Mouse (Mus musculus): ENCODE data around the gene Ubd. TPM values are rescaled to one million over a fixed set of nuclear protein-coding genes. Genes with fewer than 3 reads are reported as not detected.
A peak's percentile ranks its signal among the peaks of the same experiment; 100 is the strongest.

The Ubd gene
- not detected in 2 replicates for polyA plus RNA-seq (2014; fragmentation: Nextera tagmentation; extraction: Ambion mirVana)

DNA sequence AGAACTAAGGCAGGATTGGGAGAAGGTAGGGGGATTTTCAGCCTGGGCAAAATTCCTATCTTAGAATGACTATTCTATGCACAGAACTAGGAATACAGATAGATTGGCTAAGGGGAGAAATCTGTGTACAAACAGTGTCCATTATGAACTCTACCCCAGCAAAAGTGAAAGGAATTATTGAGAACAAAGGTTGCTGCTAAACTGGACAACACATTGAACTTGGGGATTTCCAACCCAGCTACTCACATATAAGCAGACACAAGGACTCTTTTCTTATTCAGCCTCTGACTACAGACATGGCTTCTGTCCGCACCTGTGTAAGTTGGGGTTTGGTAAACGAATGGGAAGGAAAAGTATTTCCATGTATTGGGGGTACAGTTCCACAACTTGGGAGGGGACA is at the start of gene Ubd:
Gene Ubd, plus strand, starts transcription at position 237 of the 400 bp plus-strand sequence.
- no peak within 1 kb of the TSS for H3K4me3 ChIP-seq (ENCODE audit: low read depth, low read length)
- H3K36me3 ChIP-seq (ENCODE audit: control insufficient read depth, insufficient read depth, low read length): no peaks in the 10 kb centered on the region
- H3K9ac ChIP-seq (ENCODE audit: low read length): no peak within 1 kb of the TSS
- no peaks in the 10 kb centered on the region for H3K9me3 ChIP-seq (ENCODE audit: control insufficient read depth, low read length)
- H3K4me1 ChIP-seq (replicated peaks; ENCODE audit: control insufficient read depth, insufficient read depth, low read length): peaks cover 3% of the 10 kb centered on the region; the same call in 1 of the 2 replicates
- H3K4me2 ChIP-seq (ENCODE audit: low read length): no peak within 1 kb of the TSS
- no peak for DNase-seq (ENCODE audit: low spot score)
- H3K27me3 ChIP-seq (replicated peaks; ENCODE audit: control insufficient read depth, insufficient read depth, low read length): peaks cover 25% of the 10 kb centered on the region
- ATAC-seq (replicated peaks; ENCODE audit: low FRiP score, low TSS enrichment, low read depth): no peak
- H3K27ac ChIP-seq (ENCODE audit: low read depth): no peak within 1 kb of the TSS
- WGBS: 89% methylated on average over 2 of the region's 2 CpGs

DNA sequence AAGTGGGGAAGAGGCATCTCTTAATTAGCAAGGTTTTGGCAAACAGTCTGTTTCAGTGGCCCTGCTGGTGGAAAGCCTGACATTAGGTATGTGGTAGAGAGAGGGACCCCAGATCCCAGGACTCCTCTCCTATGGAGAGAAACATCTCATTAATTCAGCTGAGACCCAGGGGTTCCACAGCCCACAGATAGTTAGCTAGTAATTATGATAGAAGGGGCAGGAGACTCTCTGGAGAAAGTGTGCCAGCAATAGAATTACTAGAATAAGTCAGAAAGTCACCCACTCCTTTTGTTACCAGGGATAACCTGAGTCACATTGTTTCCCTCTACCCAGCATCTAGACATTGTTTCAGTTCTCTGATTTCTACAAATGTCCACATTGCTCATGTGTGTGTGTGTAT is 32.3 kb upstream of the Ubd start, which contains the start of gene Olfr93:
Gene Olfr93, minus strand, starts transcription at position 101 of the 400 bp plus-strand sequence.
- H3K4me3 ChIP-seq (ENCODE audit: low read depth, low read length): no peak within 1 kb of the TSS
- H3K27ac ChIP-seq (ENCODE audit: low read depth): no peak within 1 kb of the TSS
- H3K9me3 ChIP-seq (ENCODE audit: control insufficient read depth, low read length): no peaks in the 10 kb centered on the region
- no peaks in the 10 kb centered on the region for H3K4me1 ChIP-seq (replicated peaks; ENCODE audit: control insufficient read depth, insufficient read depth, low read length)
- no peak within 1 kb of the TSS for H3K4me2 ChIP-seq (ENCODE audit: low read length)
- no peak for ATAC-seq (replicated peaks; ENCODE audit: low FRiP score, low TSS enrichment, low read depth)
- no peaks in the 10 kb centered on the region for H3K27me3 ChIP-seq (replicated peaks; ENCODE audit: control insufficient read depth, insufficient read depth, low read length)
- no peak for DNase-seq (ENCODE audit: low spot score)
- H3K9ac ChIP-seq (ENCODE audit: low read length): no peak within 1 kb of the TSS
- no peaks in the 10 kb centered on the region for H3K36me3 ChIP-seq (ENCODE audit: control insufficient read depth, insufficient read depth, low read length)

DNA sequence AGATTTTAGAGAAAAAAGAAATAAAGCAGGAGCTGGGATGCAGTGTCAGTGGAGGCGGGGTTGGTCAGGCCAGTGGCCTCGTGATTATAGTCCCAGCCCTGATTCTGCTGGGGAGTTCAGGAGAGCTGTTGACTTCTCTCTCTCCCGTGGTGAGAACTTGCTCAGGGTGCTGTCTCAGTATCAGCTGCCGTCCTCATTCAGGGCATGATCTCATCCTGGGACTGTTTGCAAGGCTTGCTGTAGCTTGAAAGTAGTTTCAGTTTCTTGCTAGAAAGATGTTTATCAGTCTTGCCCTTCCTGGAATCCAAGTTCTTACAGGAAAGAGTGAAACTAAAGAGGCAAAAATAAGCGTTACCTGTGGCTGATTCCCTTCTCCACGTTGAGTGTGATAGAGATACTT is 8.2 kb upstream of the Ubd start:
- no peak for DNase-seq (ENCODE audit: low spot score)

DNA sequence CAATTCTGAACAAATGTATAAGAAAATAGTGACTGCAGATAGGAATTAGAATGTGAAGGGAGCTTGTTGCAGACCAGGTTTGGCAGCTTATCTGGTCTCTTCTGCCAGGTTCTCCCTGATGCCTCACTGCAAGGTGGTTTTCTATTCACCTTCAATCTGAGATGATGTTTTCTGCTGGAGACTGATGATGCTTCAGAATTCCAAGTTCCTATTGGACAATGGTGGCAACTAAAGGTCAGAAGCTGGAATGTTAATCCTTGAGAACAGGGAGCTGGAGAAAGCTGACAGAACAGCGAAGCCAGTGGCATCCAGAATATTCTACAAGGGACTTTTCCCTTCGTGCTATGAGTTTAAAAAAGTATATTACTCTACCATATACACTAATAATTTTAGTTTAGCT is 3.0 kb upstream of the Ubd start:
- WGBS: 35% methylated on average over 2 of the region's 2 CpGs
- no peak overlapping the region for H3K4me2 ChIP-seq (ENCODE audit: low read length)
- H3K4me3 ChIP-seq (ENCODE audit: low read depth, low read length): no peak overlapping the region
- no peaks in the 10 kb centered on the region for H3K4me1 ChIP-seq (replicated peaks; ENCODE audit: control insufficient read depth, insufficient read depth, low read length)
- ATAC-seq (replicated peaks; ENCODE audit: low FRiP score, low TSS enrichment, low read depth) (no peak), DNase-seq (ENCODE audit: low spot score) (no peak)
- H3K9me3 ChIP-seq (ENCODE audit: control insufficient read depth, low read length): no peaks in the 10 kb centered on the region
- H3K9ac ChIP-seq (ENCODE audit: low read length): no peak overlapping the region
- H3K27me3 ChIP-seq (replicated peaks; ENCODE audit: control insufficient read depth, insufficient read depth, low read length): peaks cover 2% of the 10 kb centered on the region; the same call in 1 of the 2 replicates
- no peaks in the 10 kb centered on the region for H3K36me3 ChIP-seq (ENCODE audit: control insufficient read depth, insufficient read depth, low read length)
- H3K27ac ChIP-seq (ENCODE audit: low read depth): no peak overlapping the region

More for the DNA sequence above, 8.2 kb upstream of the Ubd start:
- 38% methylated on average over 6 of the region's 6 CpGs for WGBS
- no peaks in the 10 kb centered on the region for H3K27me3 ChIP-seq (replicated peaks; ENCODE audit: control insufficient read depth, insufficient read depth, low read length)
- no peak overlapping the region for H3K9ac ChIP-seq (ENCODE audit: low read length)
- no peak overlapping the region for H3K4me2 ChIP-seq (ENCODE audit: low read length)
- no peaks in the 10 kb centered on the region for H3K9me3 ChIP-seq (ENCODE audit: control insufficient read depth, low read length)
- ATAC-seq (replicated peaks; ENCODE audit: low FRiP score, low TSS enrichment, low read depth): no peak
- H3K27ac ChIP-seq (ENCODE audit: low read depth): no peak overlapping the region
- no peak overlapping the region for H3K4me3 ChIP-seq (ENCODE audit: low read depth, low read length)
- H3K4me1 ChIP-seq (replicated peaks; ENCODE audit: control insufficient read depth, insufficient read depth, low read length): no peaks in the 10 kb centered on the region
- H3K36me3 ChIP-seq (ENCODE audit: control insufficient read depth, insufficient read depth, low read length): no peaks in the 10 kb centered on the region

DNA sequence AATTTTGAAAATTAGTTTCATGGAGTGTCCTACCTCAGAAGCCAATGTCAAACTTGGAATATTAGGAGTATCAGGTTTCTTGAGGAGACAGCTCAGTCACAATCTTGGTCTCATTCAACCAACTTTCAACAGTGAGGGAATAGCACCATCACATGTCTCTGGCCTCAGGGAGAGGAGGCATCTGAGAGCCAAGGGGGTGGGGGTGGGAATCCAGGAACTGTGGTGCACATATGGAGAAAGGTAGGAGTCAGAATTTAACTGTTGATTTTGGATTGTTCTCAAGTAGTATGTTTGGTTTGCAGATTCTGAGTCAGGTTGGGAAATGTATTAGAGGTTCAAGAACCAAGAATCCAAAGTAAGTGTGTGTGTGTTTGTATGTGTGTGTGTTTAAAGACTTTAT is 660 bp upstream of the Ubd start:
- DNase-seq (ENCODE audit: low spot score) (no peak), ATAC-seq (replicated peaks; ENCODE audit: low FRiP score, low TSS enrichment, low read depth) (no peak)
- H3K27ac ChIP-seq (ENCODE audit: low read depth): no peak overlapping the region
- H3K9ac ChIP-seq (ENCODE audit: low read length): no peak overlapping the region
- no peaks in the 10 kb centered on the region for H3K36me3 ChIP-seq (ENCODE audit: control insufficient read depth, insufficient read depth, low read length)
- H3K9me3 ChIP-seq (ENCODE audit: control insufficient read depth, low read length): no peaks in the 10 kb centered on the region
- peaks cover 24% of the 10 kb centered on the region for H3K27me3 ChIP-seq (replicated peaks; ENCODE audit: control insufficient read depth, insufficient read depth, low read length)
- H3K4me2 ChIP-seq (ENCODE audit: low read length): no peak overlapping the region
- H3K4me1 ChIP-seq (replicated peaks; ENCODE audit: control insufficient read depth, insufficient read depth, low read length): peaks cover 3% of the 10 kb centered on the region; the same call in 1 of the 2 replicates
- H3K4me3 ChIP-seq (ENCODE audit: low read depth, low read length): no peak overlapping the region

DNA sequence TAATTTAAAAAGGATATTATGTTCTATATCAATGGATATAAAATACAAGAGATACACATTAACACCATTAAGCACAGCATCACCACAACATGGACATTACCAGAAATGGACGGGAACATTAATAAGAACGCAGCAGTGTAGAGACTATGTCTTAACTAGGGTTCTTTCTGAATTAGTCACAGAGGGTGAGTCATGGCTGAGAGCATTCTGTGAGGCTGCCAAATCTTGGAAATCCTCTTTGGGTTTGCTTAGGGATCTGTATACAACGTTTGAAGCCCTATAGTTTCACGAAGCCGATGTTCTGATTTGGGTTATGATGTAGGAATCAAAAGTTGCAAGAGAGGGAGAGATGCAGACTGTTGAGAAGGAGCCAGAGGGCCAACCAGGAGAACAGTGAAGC is 1.1 kb downstream of the Ubd start:
- Histone ChIP-seq H3K27ac (ENCODE audit: low read depth) (no peak overlapping the region), H3K9ac (ENCODE audit: low read length) (no peak overlapping the region), H3K4me1 (replicated peaks; ENCODE audit: control insufficient read depth, insufficient read depth, low read length) (peaks cover 3% of the 10 kb centered on the region; the same call in 1 of the 2 replicates), H3K27me3 (replicated peaks; ENCODE audit: control insufficient read depth, insufficient read depth, low read length) (peaks cover 25% of the 10 kb centered on the region), H3K4me2 (ENCODE audit: low read length) (no peak overlapping the region), H3K36me3 (ENCODE audit: control insufficient read depth, insufficient read depth, low read length) (no peaks in the 10 kb centered on the region), H3K9me3 (ENCODE audit: control insufficient read depth, low read length) (no peaks in the 10 kb centered on the region), H3K4me3 (ENCODE audit: low read depth, low read length) (no peak overlapping the region)
- DNase-seq (ENCODE audit: low spot score) (no peak), ATAC-seq (replicated peaks; ENCODE audit: low FRiP score, low TSS enrichment, low read depth) (no peak)
- 93% methylated on average over 5 of the region's 5 CpGs for WGBS

DNA sequence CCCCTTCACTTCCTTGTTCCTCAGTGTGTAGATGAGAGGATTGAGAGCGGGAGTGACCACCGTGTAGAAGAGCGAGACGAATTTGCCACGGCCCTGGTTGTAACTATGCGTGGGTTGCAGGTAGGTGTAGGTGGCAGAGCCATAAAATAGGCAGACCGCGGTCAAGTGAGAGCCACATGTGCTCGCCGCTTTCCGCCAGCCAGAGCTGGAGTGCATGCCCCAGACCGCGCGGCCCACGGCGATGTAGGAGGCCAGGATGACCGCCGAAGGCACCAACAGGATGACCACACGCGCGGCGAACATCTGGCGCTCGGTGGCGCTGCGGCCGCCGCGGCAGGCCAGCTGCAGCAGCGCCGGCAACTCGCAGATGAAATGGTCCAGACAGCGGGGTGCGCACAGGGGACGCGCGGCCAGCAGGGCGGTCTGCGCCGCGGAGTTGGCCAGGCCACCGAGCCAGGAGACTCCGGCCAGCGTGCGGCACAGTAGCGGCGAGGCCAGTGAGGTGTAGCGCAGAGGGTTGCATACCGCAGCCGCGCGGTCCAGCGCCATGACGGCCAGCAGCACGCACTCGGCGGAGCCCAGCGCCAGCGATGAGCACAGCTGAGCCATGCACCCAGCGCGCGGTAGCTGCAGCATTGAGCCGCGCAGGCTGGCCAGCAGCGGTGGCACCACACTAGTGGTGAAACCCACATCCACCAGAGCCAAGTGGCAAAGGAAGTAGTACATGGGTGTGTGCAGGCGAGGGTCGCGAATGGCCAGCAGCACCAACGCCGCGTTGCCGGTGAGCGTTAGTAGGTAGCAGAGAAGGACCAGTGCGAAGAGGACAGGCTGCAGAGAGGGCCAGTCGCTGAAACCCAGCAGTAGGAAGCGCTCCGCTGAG is 3.4 kb downstream of the Ubd start:
- Histone ChIP-seq H3K4me3 (ENCODE audit: low read depth, low read length) (peak overlapping the region; percentile 46), H3K27me3 (replicated peaks; ENCODE audit: control insufficient read depth, insufficient read depth, low read length) (peaks cover 25% of the 10 kb centered on the region), H3K9me3 (ENCODE audit: control insufficient read depth, low read length) (no peaks in the 10 kb centered on the region), H3K4me1 (replicated peaks; ENCODE audit: control insufficient read depth, insufficient read depth, low read length) (peaks cover 3% of the 10 kb centered on the region; the same call in 1 of the 2 replicates), H3K4me2 (ENCODE audit: low read length) (peak overlapping the region; percentile 81), H3K36me3 (ENCODE audit: control insufficient read depth, insufficient read depth, low read length) (no peaks in the 10 kb centered on the region), H3K27ac (ENCODE audit: low read depth) (no peak overlapping the region), H3K9ac (ENCODE audit: low read length) (no peak overlapping the region)
- DNase-seq (ENCODE audit: low spot score): peak; percentile 72
- ATAC-seq (replicated peaks; ENCODE audit: low FRiP score, low TSS enrichment, low read depth): peak; percentile 93
- WGBS: 3% methylated on average over 76 of the region's 77 CpGs

DNA sequence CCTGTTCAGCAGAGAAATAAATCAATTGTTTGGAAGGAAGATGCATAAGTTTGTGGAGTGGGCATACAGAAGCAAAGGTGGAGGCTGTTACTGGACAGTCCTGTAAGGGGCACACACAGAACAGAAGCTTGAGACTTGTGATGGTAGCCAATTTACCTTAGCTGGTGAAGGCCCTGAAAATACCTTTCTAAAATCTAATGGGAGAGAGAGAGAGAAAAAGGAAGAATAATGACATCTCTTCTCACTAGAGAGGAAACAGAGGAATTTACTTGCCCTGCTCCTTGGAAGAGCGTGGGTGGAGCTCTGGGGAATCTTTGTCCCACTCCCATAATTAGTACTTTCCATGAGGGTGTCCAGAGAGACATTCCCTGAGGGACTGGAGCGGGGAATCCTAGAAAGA is 7.2 kb downstream of the Ubd start, which contains the start of gene Olfr94:
Gene Olfr94, minus strand, starts transcription at position 101 of the 400 bp plus-strand sequence.
- no peak for DNase-seq (ENCODE audit: low spot score)
- 82% methylated on average over 2 of the region's 2 CpGs for WGBS

More for the DNA sequence above, 7.2 kb downstream of the Ubd start, which contains the start of gene Olfr94:
- Histone ChIP-seq H3K4me2 (ENCODE audit: low read length) (no peak within 1 kb of the TSS), H3K9ac (ENCODE audit: low read length) (no peak within 1 kb of the TSS), H3K36me3 (ENCODE audit: control insufficient read depth, insufficient read depth, low read length) (no peaks in the 10 kb centered on the region), H3K27me3 (replicated peaks; ENCODE audit: control insufficient read depth, insufficient read depth, low read length) (peaks cover 21% of the 10 kb centered on the region), H3K4me3 (ENCODE audit: low read depth, low read length) (no peak within 1 kb of the TSS), H3K4me1 (replicated peaks; ENCODE audit: control insufficient read depth, insufficient read depth, low read length) (peaks cover 3% of the 10 kb centered on the region; the same call in 1 of the 2 replicates), H3K27ac (ENCODE audit: low read depth) (no peak within 1 kb of the TSS), H3K9me3 (ENCODE audit: control insufficient read depth, low read length) (no peaks in the 10 kb centered on the region)
- ATAC-seq (replicated peaks; ENCODE audit: low FRiP score, low TSS enrichment, low read depth): no peak
